Mouse (Mus musculus): Measurements from ENCODE around the gene Zbtb4.

- TF ChIP-seq CTCF (IDR thresholded peaks at IDR 0.05; ENCODE audit: low read depth, low read length) (no peak), TAL1 (conservative IDR thresholded peaks at IDR 0.05; ENCODE audit: low read depth, low read length) (no peak)
Measured at GRCm38 (mm10) chr11:69758090-69758456, 7.6 kb upstream of the Zbtb4 start.
